Mouse (Mus musculus) cerebellum, adult 11-12 months (tissue): ENCODE measurements at regions not wholly inside any gene's neighbourhood (a gene's known extent, or its start where the extent isn't known, plus 50 kb on each side); places are given as distances from the start of the nearest gene placed in this dataset.

Experiments used
- DNase-seq: peaks from one replicate; pipeline ENCODE4 v3.0.0; 2022

DNA sequence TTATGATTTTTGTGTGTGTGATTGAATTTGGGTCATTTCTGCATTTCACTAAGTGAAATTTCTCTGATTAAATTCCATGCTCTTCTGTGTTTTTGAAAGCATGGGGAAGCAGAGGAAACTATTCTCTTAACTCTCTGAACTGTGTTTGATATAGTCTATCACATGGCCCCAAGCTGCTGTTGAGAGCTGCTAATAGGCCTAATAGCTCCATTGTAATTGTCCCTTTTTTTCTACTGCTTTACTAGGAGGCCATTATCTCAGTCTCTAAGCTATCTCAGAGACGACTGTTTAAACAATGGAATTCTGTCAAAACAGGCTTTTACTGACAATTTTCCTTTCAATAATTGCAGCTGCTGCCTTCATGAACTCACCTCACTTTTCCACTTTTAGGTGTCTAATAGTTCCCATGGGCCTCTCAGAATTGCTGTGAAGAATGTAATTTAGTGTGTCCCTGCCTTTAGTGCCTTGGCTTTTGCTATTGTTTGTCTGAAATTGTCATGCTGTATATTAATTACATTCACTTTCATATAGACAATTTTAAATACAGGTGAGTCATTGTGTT lies 721.5 kb upstream of the Kcnd2 start:
- DNase-seq: no peak

DNA sequence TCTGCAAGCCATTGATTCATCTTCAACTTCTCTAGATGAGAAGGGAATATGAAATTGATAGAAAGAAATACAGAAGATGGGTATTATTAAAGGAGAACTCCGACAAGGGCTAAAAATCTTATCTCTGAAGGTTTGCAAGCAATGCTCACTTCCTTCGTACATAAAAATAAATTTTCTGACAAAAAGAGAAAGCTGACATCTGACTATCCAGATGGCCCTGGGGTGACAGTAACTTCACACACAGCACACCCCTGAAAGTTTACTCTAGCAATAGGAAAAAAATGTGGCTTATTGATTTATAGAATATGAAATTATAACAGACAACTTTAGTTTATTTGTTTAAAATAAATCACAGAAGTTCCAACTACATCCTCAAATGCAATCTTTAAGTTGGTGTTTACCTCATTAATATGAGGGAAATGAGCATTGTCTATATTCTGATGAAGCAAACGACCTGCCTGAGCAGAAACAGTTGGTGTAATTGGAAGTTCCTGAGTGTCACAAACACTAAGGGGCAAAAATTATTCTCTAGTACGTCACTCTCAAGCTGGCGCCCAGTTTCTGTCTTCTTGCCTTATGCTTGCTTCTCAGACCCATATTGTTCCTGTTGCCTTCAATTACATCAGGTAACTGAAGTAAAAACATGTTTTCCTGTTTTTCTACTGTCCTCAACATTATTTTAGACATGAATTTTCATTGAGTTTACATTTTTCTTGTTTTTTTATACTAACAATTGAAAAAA lies 712.8 kb upstream of the Kcnd2 start:
- peak; percentile 78 for DNase-seq
